Mouse (Mus musculus): ENCODE measurements around the gene Fblim1. TPM values are rescaled to one million over a fixed set of nuclear protein-coding genes. Genes with fewer than 3 reads are reported as not detected.

The Fblim1 gene
- total RNA-seq, 2 experiments from 2014 or later: 0.96 to 1.6 TPM

- intact Hi-C loops (cut with DNase I): no loop called here
- DNase-seq (ENCODE audit: low spot score in 2 of 2): no peak
Observed at GRCm38 (mm10) chr4:141602523-141603223, 3.2 kb downstream of the Fblim1 start.

GRCm38 (mm10) chr4:141601148-141601862, 4.6 kb downstream of the Fblim1 start:
- intact Hi-C loops (cut with DNase I): no loop called here
- no peak for DNase-seq (ENCODE audit: low spot score in 2 of 2)

- intact Hi-C loops (cut with DNase I): no loop called here
- DNase-seq (ENCODE audit: low spot score in 2 of 2): no peak
Observed at GRCm38 (mm10) chr4:141600364-141600763, 5.5 kb downstream of the Fblim1 start.

GRCm38 (mm10) chr4:141599251-141600141, 6.4 kb downstream of the Fblim1 start:
- intact Hi-C loops (cut with DNase I): no loop called here
- DNase-seq (ENCODE audit: low spot score in 2 of 2): no peak

GRCm38 (mm10) chr4:141598894-141599250, 7.0 kb downstream of the Fblim1 start:
- DNase-seq (ENCODE audit: low spot score in 2 of 2): no peak
- intact Hi-C loops (cut with DNase I): no loop called here

GRCm38 (mm10) chr4:141598199-141598893, 7.5 kb downstream of the Fblim1 start:
- intact Hi-C loops (cut with DNase I): no loop called here
- DNase-seq (ENCODE audit: low spot score in 2 of 2): no peak

- DNase-seq (ENCODE audit: low spot score in 2 of 2): no peak
- intact Hi-C loops (cut with DNase I): no loop called here
Observed at GRCm38 (mm10) chr4:141596700-141597328, 9.1 kb downstream of the Fblim1 start.

GRCm38 (mm10) chr4:141595605-141596268, 10.2 kb downstream of the Fblim1 start:
- intact Hi-C loops (cut with DNase I): no loop called here
- no peak for DNase-seq (ENCODE audit: low spot score in 2 of 2)

GRCm38 (mm10) chr4:141595138-141595537, 10.8 kb downstream of the Fblim1 start:
- intact Hi-C loops (cut with DNase I): no loop called here
- DNase-seq (ENCODE audit: low spot score in 2 of 2): no peak

- intact Hi-C loops (cut with DNase I): no loop called here
- DNase-seq (ENCODE audit: low spot score in 2 of 2): no peak
Observed at GRCm38 (mm10) chr4:141591547-141591946, 14.3 kb downstream of the Fblim1 start.

- intact Hi-C loops (cut with DNase I): no loop called here
- DNase-seq (ENCODE audit: low spot score in 2 of 2): no peak
Observed at GRCm38 (mm10) chr4:141583919-141584318, 22.0 kb downstream of the Fblim1 start.

GRCm38 (mm10) chr4:141581051-141581450, 24.8 kb downstream of the Fblim1 start:
- DNase-seq (ENCODE audit: low spot score in 2 of 2): no peak
- intact Hi-C loops (cut with DNase I): no loop called here

- DNase-seq (ENCODE audit: low spot score in 2 of 2): no peak
- intact Hi-C loops (cut with DNase I): no loop called here
Observed at GRCm38 (mm10) chr4:141578833-141579232, 27.1 kb downstream of the Fblim1 start.

- intact Hi-C loops (cut with DNase I): no loop called here
- DNase-seq (ENCODE audit: low spot score in 2 of 2): no peak
Observed at GRCm38 (mm10) chr4:141576877-141577276, 29.0 kb downstream of the Fblim1 start.

GRCm38 (mm10) chr4:141576404-141576803, 29.5 kb downstream of the Fblim1 start:
- DNase-seq (ENCODE audit: low spot score in 2 of 2): no peak
- intact Hi-C loops (cut with DNase I): no loop called here

GRCm38 (mm10) chr4:141574789-141575702, 30.9 kb downstream of the Fblim1 start:
- peak; percentile 78 to 80 for DNase-seq (ENCODE audit: low spot score in 2 of 2)
- intact Hi-C loops (cut with DNase I): loop anchor here (1.0 to 2.0 kb wide), 3 partner anchors 144 to 188 kb away; no protein-coding TSS in a partner anchor

GRCm38 (mm10) chr4:141573359-141573966, 32.4 kb downstream of the Fblim1 start:
- DNase-seq (ENCODE audit: low spot score in 2 of 2): no peak
- intact Hi-C loops (cut with DNase I): no loop called here

All from left cerebral cortex, postnatal 25 days (tissue).